Mouse (Mus musculus) lung, postnatal 0 days (tissue): ENCODE data around the gene Ubiad1. TPM values are rescaled to one million over a fixed set of nuclear protein-coding genes. Genes with fewer than 3 reads are reported as not detected.

ENCODE experiments used
- ATAC-seq: fragments of 200-750 bp; cut with Nextera tagmentation; 2 replicates; pipeline ENCODE4 v1.8.0; 2017; ENCODE audit warnings: moderate library complexity
- DNase-seq: peaks from one replicate; pipeline ENCODE4 v3.0.0-alpha.2; 2016; ENCODE audit warnings: low spot score
- H3K27ac ChIP-seq: fragments of 300-500 bp; sonication (generic); 2 replicates; pipeline ENCODE4 v1.5.1; 2014; ENCODE audit warnings: antibody characterized with exemption, mild to moderate bottlenecking, low read length, mixed read lengths
- H3K27me3 ChIP-seq: fragments of 300-500 bp; sonication (generic); replicated peaks from 2 replicates; pipeline ENCODE4 v1.6.1; 2014; ENCODE audit warnings: low read length, mixed read lengths; ENCODE audit not compliant: insufficient read depth
- H3K36me3 ChIP-seq: fragments of 300-500 bp; sonication (generic); 2 replicates; pipeline ENCODE4 v1.6.1; 2014; ENCODE audit warnings: low read length, mixed read lengths; ENCODE audit not compliant: insufficient read depth
- H3K4me1 ChIP-seq: fragments of 300-500 bp; sonication (generic); 2 replicates; pipeline ENCODE4 v1.6.1; 2014; ENCODE audit warnings: antibody characterized with exemption, low read depth, low read length, mixed read lengths; ENCODE audit not compliant: insufficient read depth
- H3K4me2 ChIP-seq: fragments of 300-500 bp; sonication (generic); replicated peaks from 2 replicates; pipeline ENCODE4 v1.6.1; 2014; ENCODE audit warnings: low read depth, mild to moderate bottlenecking, low read length, moderate library complexity, mixed read lengths
- H3K4me3 ChIP-seq: fragments of 300-500 bp; sonication (generic); 2 replicates; pipeline ENCODE4 v1.5.1; 2014; ENCODE audit warnings: low read depth, low read length
- H3K9ac ChIP-seq: fragments of 300-500 bp; sonication (generic); replicated peaks from 2 replicates; pipeline ENCODE4 v1.6.1; 2014; ENCODE audit warnings: low read depth, mild to moderate bottlenecking
- H3K9me3 ChIP-seq: fragments of 300-500 bp; sonication (generic); 2 replicates; pipeline ENCODE4 v1.6.1; 2016; ENCODE audit warnings: low read length, mixed read lengths
- CTCF ChIP-seq: IDR thresholded peaks from 2 replicates; pipeline ENCODE4 v1.5.1; 2016; ENCODE audit warnings: antibody characterized with exemption, mild to moderate bottlenecking
- EP300 ChIP-seq: IDR thresholded peaks from 2 replicates; pipeline ENCODE4 v1.6.1; 2016; ENCODE audit warnings: antibody characterized with exemption, mild to moderate bottlenecking, control low read depth
- WGBS: fragments of 180-500 bp; shearing (Covaris S2); extraction: QIAGEN DNeasy Blood & Tissue Kit; methylation state at CpG from one replicate; pipeline ENCODE4 v1.1.7; 2014; 5-methylcytosine and 5-hydroxymethylcytosine counted together
- polyA plus RNA-seq: library from polyadenylated mRNA; unstranded; fragments of >200 nt; fragmentation: Nextera tagmentation; extraction: Ambion mirVana; gene quantifications from 2 replicates; pipeline ENCODE4 v1.2.1, GENCODE M21; 2015

Gene Ubiad1
- polyA plus RNA-seq, 1 experiment from 2014 or later: 11.4 TPM

- Histone ChIP-seq H3K9me3 (no peaks in the 10 kb centered on the region), H3K27ac (no peak overlapping the region), H3K4me2 (no peak overlapping the region), H3K9ac (no peak overlapping the region), H3K27me3 (peaks cover 9% of the 10 kb centered on the region; the same call in 1 of the 2 replicates), H3K36me3 (no peaks in the 10 kb centered on the region), H3K4me1 (no peaks in the 10 kb centered on the region), H3K4me3 (no peak overlapping the region)
- TF ChIP-seq EP300: no peak
- no peak for TF ChIP-seq CTCF
- no peak for DNase-seq
- WGBS: 68% methylated on average over 9 of the region's 9 CpGs
- no peak for ATAC-seq
Measured at GRCm38 (mm10) chr4:148399437-148400094, 45.0 kb downstream of the Ubiad1 start.

DNA sequence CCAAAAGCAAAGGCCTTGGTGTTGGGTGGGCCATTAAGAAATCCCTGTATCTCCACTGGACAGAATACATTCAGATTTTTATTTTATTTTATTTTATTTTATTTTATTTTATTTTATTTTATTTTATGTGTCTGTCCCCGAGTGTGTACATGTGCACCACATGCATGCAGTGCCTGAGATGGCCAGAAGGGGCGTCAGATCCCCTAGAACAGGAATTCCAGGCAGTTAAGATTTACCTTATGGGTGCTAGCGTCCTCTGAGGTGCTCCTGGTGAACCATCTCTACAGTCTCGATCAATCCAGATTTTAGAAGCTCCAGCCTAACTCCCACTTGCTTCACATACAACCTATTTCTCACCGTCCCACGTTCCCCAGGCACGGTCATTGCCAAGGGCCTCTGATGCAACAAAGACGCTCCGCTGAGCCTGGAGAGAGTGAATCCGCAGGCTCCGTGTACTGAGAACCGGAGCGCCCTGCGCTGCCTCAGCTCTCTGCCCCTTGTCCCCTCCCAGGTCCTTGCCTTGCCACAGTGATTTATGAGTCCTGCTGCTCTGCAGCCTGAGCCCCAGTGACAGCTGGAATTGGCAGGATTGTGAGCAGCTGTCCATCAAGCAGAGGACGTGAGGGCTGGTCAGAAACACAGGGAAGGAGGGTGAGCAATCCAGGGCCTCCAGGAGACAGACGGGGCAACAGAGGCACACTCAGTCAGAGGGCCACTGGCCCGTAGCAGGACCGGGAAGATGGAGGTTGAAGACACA lies 46.9 kb downstream of the Ubiad1 start:
- Histone ChIP-seq H3K9ac (no peak overlapping the region), H3K4me1 (no peaks in the 10 kb centered on the region), H3K4me2 (no peak overlapping the region), H3K36me3 (no peaks in the 10 kb centered on the region), H3K27me3 (no peaks in the 10 kb centered on the region), H3K4me3 (no peak overlapping the region), H3K9me3 (no peaks in the 10 kb centered on the region), H3K27ac (no peak overlapping the region)
- TF ChIP-seq CTCF (no peak), EP300 (no peak)
- 75% methylated on average over 18 of the region's 18 CpGs for WGBS
- no peak for DNase-seq
- no peak for ATAC-seq

DNA sequence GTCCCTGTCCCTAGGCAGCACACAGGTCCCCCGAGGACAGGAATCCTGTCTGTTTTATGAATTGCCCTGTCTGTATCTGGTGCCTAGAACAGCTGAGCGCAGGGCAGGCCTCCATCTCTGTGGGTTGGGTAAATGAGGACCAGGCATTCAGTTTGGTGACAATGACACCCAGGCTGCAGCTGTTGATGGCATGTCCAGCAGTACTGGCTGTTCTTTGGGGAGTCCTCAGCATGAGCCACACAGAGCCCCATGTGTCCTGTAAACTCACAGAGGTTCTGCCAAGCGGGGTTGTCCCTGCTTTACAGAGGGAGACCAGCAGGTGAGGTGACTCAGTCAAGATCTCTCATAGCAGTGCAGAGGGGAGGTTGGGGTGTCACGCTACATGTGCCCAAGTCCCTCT lies 47.5 kb downstream of the Ubiad1 start:
- ATAC-seq (no peak), DNase-seq (no peak)
- Histone ChIP-seq H3K4me1 (no peaks in the 10 kb centered on the region), H3K27me3 (no peaks in the 10 kb centered on the region), H3K27ac (no peak overlapping the region), H3K9me3 (no peaks in the 10 kb centered on the region), H3K4me2 (no peak overlapping the region), H3K4me3 (no peak overlapping the region), H3K36me3 (no peaks in the 10 kb centered on the region), H3K9ac (no peak overlapping the region)
- 83% methylated on average over 4 of the region's 4 CpGs for WGBS
- no peak for TF ChIP-seq EP300
- TF ChIP-seq CTCF: no peak

- H3K9me3 ChIP-seq: no peaks in the 10 kb centered on the region
- H3K4me3 ChIP-seq: no peak overlapping the region
- H3K9ac ChIP-seq: no peak overlapping the region
- TF ChIP-seq EP300: no peak
- TF ChIP-seq CTCF: no peak
- H3K4me2 ChIP-seq: no peak overlapping the region
- H3K36me3 ChIP-seq: no peaks in the 10 kb centered on the region
- WGBS: 73% methylated on average over 6 of the region's 6 CpGs
- no peak overlapping the region for H3K27ac ChIP-seq
- H3K4me1 ChIP-seq: no peaks in the 10 kb centered on the region
- no peak for ATAC-seq
- no peak for DNase-seq
- no peaks in the 10 kb centered on the region for H3K27me3 ChIP-seq
Measured at GRCm38 (mm10) chr4:148395875-148396274, 48.7 kb downstream of the Ubiad1 start.

GRCm38 (mm10) chr4:148395198-148395597 lies 49.4 kb downstream of the Ubiad1 start:
- Histone ChIP-seq H3K9ac (no peak overlapping the region), H3K4me2 (no peak overlapping the region), H3K4me1 (no peaks in the 10 kb centered on the region), H3K27me3 (no peaks in the 10 kb centered on the region), H3K36me3 (no peaks in the 10 kb centered on the region), H3K4me3 (no peak overlapping the region), H3K9me3 (no peaks in the 10 kb centered on the region), H3K27ac (no peak overlapping the region)
- 39% methylated on average over 7 of the region's 7 CpGs for WGBS
- no peak for DNase-seq
- no peak for TF ChIP-seq CTCF
- TF ChIP-seq EP300: no peak
- no peak for ATAC-seq

GRCm38 (mm10) chr4:148391714-148392310 lies 52.8 kb downstream of the Ubiad1 start:
- 64% methylated on average over 21 of the region's 21 CpGs for WGBS
- Histone ChIP-seq H3K9me3 (no peaks in the 10 kb centered on the region), H3K4me2 (no peak overlapping the region), H3K27ac (no peak overlapping the region), H3K27me3 (no peaks in the 10 kb centered on the region), H3K36me3 (no peaks in the 10 kb centered on the region), H3K4me1 (no peaks in the 10 kb centered on the region), H3K9ac (no peak overlapping the region), H3K4me3 (no peak overlapping the region)
- ATAC-seq (no peak), DNase-seq (no peak)
- no peak for TF ChIP-seq EP300
- no peak for TF ChIP-seq CTCF
